Mouse (Mus musculus) megakaryocyte-erythroid progenitor cell, adult 5-6 weeks (primary cell): ENCODE data around the gene Rassf4. TPM values are rescaled to one million over a fixed set of nuclear protein-coding genes. Genes with fewer than 3 reads are reported as not detected.
A peak's percentile ranks its signal among the peaks of the same experiment; 100 is the strongest.
"Not testable (repeated sequence)": the region's sequence is repeated elsewhere in the genome, so short reads cannot be mapped to it uniquely, and the experiment has no call there.

Experiments used
- ATAC-seq: replicated peaks from 2 replicates; pipeline ENCODE4 v1.8.0; 2016; ENCODE audit warnings: mild to moderate bottlenecking, inconsistent platforms; ENCODE audit not compliant: severe bottlenecking, poor library complexity, low FRiP score, low TSS enrichment
- total RNA-seq, 2 experiments: library from RNA; stranded (forward) in 1 of 2; stranded (reverse) in 1 of 2; fragments of 200-1000, 215-1000 nt in 1 of 2; fragments of >200 nt in 1 of 2; fragmentation: Nextera tagmentation in 1 of 2; gene quantifications; 2 replicates each; pipeline ENCODE4 v1.2.3; 2014 to 2017

Rassf4 gene
- total RNA-seq, 2 experiments from 2014 or later: 2.0 to 5.4 TPM

- no peak for ATAC-seq
Observed at GRCm38 (mm10) chr6:116643881-116644280, 29.9 kb downstream of the Rassf4 start.

DNA sequence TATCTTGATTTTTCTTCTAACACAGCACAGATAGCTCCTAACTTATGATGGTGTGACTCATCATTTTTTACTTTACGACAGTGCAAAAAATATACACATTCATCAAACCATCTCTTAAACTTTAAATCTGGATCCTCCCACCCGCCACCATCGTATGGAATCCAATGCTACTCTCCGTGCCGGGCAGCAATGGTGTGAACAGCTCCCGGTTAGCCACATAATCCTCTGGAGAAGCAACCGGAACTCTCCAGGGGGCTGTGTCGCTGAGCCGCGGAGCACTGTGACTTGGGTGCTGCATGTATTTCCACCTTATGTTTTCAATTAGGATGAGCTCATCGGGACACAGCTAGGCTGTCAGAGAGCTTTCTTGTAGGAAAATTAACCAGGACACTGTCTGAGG lies 30.8 kb downstream of the Rassf4 start:
- no peak for ATAC-seq

DNA sequence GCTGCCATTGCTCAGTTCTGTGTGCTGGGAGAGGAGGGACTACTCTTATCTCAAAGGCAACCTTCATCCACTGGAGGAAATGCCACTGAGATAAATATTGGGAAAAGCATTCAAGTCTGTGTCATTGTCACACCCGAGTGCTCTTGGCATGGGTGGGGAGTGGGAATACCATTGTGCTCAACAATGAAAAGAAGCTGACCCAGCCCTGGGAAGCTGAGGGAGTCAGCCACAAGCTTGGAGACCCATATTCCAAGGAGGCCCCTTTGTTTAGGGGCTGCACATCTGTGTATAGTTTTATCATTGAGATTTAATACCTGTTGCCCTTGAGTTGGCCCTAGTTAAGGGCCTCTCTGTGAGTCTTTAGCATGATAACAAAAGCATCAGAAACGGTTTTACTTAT lies 34.1 kb downstream of the Rassf4 start:
- ATAC-seq: no peak

- ATAC-seq: no peak
Observed at GRCm38 (mm10) chr6:116638871-116639270, 34.9 kb downstream of the Rassf4 start.

DNA sequence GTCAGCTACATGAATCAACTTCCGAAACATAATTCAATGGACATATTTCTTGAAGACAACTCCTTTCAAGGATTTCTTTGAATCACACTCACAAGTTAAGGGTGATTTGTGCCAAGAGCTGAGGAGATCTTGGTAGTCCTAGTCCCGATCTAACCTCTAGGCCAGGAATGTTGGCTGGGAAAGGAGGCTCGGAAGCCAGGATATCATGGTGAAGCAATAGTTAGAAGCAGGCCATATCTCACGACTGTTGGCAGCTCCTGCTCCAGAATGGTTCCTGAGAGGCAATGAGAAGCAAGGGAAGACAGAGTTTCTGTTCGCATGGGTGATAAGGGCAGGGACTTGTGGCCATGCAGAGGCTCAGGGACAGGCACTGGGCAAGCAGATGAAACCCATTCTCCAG lies 36.3 kb downstream of the Rassf4 start:
- no peak for ATAC-seq

DNA sequence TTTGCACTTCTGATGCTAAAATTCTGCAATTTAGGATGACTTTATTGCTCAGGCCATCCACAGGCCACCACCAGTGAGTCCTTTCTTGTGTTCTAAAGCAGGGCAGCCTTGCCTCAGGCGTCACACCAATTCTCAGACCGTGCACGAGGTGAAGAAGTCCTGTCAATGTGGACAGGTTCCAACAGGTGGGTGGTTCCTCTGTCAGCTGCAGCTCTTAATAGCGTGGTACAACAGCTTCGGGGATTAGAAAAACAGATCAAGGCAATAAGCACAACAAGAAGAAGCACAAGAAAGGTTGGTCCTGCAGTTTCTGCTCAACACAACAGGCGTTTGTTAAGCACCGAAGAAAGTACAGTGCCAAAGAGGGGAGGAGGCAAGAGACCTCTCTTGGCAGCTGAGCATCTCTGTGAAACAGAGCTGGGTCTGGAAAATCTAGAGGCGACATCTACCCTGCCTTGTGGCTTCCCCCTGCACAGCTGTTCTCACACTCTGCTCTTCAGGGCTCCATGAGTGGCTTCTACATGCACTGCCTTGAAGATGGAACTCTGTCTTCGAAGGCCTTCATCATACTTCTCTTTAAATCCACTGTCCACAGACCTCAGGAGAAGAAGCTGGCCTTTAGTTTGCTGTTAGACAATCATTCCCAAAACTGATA lies 37.0 kb downstream of the Rassf4 start:
- ATAC-seq: no peak

GRCm38 (mm10) chr6:116635251-116636180 lies 38.2 kb downstream of the Rassf4 start:
- ATAC-seq: peak; percentile 35; the same call in 1 of the 2 replicates

- ATAC-seq: no peak
Observed at GRCm38 (mm10) chr6:116633741-116634695, 39.7 kb downstream of the Rassf4 start.

- ATAC-seq: peak; percentile 61
Observed at GRCm38 (mm10) chr6:116632129-116632528, 41.6 kb downstream of the Rassf4 start.

- no peak for ATAC-seq
Observed at GRCm38 (mm10) chr6:116629766-116630165, 44.0 kb downstream of the Rassf4 start.

DNA sequence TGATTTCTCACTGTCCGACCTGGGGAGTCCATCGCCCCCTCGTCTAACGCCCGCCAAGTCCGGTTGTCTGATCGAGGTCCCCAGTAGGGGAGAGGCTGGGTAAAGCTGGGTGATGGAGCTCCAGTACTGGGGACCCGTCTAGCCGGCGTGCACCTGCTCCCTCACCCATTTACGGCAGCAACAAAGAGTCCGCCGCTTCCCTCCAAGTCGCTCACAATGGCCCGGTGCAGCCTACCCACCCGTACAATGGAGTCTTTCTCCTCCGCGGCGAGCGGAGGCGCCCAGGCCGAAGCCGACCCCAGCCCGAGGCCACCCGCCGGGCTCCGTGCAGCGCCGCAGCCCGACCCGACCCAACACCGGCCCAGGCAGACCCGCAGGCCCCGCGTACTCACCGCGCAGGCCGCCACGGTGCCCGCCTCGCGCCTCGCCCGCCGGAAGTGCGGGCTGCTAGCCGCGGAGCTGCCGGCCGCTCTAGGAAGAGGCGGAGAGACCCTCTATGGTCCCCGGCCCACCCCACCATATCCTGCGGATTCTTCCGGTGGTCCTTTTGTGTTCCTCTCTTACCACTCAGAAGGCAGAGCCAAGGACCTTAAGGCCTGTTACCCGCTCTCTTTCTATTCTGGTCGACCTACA lies 45.1 kb downstream of the Rassf4 start, which contains the start of gene Zfp422:
TSS of gene Zfp422 (minus strand) at position 461 of the 633 bp plus-strand sequence.
- peak; percentile 57 for ATAC-seq

DNA sequence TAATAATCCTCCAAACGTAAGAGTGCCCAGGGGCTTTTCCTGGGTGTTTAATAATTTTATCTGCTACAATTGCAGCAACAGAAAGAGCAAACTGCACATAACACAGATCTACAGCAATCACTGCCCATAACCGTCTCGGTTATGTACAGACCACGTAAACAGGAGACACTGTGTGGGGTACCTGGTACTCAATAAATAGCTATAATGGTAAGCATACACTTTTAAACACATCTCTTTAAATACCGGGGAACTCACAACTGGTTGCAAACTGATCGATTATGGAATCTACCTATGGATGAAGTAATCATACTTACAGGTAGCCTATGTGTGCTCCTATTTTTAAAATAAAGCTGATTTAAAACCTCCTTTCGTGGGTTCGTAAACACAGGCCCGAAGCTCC lies 45.7 kb downstream of the Rassf4 start:
- no peak for ATAC-seq

DNA sequence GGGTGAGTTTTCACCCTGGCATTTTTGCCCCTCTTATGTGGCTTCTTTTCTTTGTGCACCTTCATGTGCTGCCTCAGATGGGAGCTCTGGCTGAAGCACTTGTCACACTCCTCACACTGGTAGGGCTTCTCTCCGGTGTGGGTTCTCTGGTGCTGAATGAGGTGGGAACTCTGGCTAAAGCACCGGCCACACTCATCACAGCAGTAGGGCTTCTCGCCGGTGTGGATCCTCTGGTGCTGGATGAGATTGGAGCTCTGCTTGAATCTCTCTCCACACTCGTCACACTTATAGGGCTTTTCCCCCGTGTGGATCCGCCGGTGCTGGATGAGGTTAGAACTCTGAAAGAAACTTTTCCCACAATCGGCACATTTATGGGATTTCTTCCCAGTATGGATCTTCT lies 47.3 kb downstream of the Rassf4 start:
- ATAC-seq: not testable (repeated sequence)

- no peak for ATAC-seq
Observed at GRCm38 (mm10) chr6:116621318-116622023, 52.3 kb downstream of the Rassf4 start.

DNA sequence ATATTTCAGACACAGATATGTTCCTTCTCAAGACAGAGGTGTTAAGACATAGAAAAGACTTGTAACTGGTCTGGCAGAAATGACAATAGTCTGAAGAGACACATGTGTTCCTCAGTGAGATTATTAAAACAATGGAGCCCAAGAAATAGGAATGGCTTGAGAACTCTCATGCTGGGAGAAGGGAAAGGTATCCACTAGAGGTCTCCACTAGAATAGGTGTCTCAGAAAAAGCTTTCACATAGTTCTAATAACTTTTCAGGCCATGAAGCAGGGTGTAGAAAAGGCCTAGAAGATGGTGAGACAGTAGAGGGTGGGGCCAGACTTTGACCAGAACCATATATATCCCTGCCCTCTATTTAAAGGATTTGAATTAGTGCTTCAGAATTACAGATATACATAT lies 55.7 kb downstream of the Rassf4 start:
- ATAC-seq: no peak

DNA sequence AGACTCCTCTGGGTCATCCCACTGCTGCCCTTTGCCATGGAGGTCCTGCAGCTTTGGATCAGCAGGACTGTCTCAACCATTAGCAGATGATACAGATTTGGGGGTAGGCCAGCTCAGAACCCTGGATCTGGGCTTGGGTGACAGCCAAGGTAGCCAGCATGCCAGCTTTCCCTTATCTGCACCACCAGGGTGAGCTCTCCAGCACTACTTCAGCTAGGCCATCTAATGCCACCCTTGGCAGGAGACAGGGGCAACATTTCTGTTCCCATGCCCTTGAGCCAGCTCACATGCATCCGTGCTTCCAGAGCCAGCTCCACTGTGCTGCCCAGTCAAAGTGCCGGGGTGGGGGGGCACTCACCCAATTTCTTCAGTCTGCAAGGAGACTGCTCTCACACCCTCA lies 58.0 kb downstream of the Rassf4 start:
- ATAC-seq: peak; percentile 77

DNA sequence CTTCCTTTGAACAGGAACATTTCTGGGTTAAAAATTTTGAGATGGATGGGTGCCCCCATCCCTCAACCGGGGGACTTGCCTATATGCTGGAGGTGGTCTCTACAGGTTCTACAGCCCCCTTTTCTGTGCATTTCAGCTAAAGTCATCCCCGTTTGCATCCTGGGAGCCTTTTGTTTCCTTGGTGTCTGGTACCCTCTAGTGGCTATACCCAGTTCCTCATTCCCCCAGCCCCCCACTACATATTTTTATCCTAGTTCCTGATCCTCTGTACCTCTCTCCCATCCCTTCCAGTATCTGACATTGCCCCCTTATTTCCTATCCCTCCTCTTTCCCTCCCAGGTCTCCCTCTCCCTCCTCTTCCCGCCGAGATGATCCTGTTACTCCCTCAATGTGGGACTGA lies 66.5 kb downstream of the Rassf4 start:
- no peak for ATAC-seq

- ATAC-seq: not testable (repeated sequence)
Observed at GRCm38 (mm10) chr6:116600969-116601368, 72.8 kb downstream of the Rassf4 start.

- no peak for ATAC-seq
Observed at GRCm38 (mm10) chr6:116584095-116584494, 89.7 kb downstream of the Rassf4 start, which contains the start of gene Olfr215. TSS of gene Olfr215 (minus strand) at chr6:116584195.
